Mouse (Mus musculus): ENCODE measurements around the gene Lepr.

GRCm38 (mm10) chr4:101675726-101676125 lies 41.5 kb upstream of the Lepr start:
- TF ChIP-seq CTCF (IDR thresholded peaks at IDR 0.05; ENCODE audit: insufficient read depth, low read depth, low read length) (no peak), POLR2A (IDR thresholded peaks at IDR 0.05; ENCODE audit: insufficient read depth, low read depth, low read length) (no peak)

Data from olfactory bulb, adult 2 months (tissue).